Mouse (Mus musculus): ENCODE results near the gene Neu1.
A peak's percentile ranks its signal among the peaks of the same experiment; 100 is the strongest.
"Not testable (repeated sequence)": the region's sequence is repeated elsewhere in the genome, so short reads cannot be mapped to it uniquely, and the experiment has no call there.

The Neu1 gene

DNA sequence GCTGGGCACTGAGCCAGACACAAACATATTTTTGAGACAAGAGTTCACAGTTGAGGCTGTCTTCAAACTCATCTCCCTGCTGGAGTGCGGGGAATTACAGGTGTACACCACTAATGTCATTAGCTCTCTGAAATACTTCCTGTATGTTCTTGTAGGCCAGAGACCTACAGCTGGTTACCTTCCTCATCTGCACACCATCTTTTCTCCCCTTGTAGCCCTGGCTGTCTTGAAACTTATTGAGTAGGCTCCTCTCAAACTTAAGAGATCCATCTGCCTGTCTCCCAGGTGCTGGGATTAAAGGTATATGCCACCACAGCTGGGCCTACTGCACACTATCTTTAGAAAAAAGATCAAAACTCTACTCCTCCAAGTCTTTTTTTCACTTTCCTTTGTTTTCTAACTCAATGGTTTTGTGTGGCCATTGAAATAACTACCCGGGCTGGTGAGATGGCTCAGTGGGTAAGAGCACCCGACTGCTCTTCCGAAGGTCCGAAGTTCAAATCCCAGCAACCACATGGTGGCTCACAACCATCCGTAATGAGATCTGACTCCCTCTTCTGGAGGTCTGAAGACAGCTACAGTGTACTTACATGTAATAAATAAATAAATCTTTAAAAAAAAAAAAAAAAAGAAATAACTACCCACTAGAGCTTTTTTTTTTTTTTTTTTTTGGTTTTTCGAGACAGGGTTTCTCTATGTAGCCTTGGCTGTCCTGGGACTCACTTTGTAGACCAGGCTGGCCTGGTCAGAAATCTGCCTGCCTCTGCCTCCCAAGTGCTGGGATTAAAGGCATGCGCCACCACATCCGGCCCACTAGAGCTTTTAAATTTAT lies 17.9 kb downstream of the Neu1 start:
- not testable (repeated sequence) for DNase-seq

DNA sequence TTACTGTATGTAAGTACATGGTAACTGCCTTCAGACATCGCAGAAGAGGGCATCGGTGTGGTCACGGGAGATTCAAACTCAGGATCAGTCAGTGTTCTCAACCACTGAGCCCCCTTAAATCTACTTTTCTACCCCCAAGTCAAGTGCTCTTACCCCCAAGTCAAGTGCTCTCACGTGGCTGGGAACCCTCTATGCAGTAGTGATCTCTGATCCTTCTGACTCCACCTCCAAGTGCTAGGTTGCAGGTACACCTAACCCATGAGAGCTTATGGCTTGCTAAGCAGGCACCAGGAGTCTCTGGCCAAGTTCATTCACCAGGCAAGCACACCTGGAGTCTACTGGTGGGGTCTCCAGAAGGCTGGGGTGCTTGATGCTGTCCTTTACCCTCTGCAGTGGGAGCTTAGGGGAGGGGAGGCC lies 18.5 kb downstream of the Neu1 start:
- no peak for DNase-seq

DNA sequence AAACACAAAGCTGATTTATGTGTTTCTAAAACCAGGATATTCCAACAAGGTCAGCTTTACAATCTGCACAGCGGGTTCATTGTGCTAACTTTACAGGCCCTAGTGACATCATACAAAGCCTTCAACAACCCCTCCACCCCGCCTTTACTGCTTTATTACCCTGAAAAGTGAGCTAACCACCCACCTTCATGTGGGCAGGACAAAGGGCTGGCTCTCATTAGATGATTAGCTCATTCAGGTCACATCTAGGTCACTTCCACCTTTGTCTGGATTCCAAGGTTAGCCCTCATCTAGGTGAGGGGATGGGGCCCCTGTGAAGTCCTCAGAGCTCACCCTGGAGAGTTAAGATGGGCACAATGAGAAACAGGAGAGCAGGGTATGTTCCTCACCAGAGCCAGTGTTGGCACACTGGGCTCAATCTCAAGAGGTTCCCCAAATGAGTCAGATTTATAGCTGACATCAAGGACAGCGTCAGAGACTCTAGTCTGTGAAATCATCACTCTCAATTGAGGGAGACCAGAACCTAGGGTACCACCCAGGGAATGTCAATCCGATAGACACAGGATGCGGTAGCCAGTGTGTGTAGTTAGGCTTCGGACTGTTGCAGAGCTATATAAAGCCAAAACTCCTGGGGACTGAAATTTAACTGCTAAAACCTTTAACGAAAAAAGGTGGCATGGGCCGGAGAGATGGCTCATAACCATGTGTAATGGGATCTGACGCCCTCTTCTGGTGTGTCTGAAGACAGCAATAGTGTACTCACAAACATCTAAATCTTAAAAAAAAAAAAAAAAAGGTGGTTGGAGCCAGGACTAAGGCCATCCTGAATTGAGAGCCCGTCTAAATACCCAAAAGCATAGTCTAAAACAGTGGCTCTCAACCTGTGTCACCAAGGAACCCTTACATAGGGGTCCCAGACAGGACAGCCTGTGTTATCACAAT lies 19.7 kb downstream of the Neu1 start:
- no peak for DNase-seq

DNA sequence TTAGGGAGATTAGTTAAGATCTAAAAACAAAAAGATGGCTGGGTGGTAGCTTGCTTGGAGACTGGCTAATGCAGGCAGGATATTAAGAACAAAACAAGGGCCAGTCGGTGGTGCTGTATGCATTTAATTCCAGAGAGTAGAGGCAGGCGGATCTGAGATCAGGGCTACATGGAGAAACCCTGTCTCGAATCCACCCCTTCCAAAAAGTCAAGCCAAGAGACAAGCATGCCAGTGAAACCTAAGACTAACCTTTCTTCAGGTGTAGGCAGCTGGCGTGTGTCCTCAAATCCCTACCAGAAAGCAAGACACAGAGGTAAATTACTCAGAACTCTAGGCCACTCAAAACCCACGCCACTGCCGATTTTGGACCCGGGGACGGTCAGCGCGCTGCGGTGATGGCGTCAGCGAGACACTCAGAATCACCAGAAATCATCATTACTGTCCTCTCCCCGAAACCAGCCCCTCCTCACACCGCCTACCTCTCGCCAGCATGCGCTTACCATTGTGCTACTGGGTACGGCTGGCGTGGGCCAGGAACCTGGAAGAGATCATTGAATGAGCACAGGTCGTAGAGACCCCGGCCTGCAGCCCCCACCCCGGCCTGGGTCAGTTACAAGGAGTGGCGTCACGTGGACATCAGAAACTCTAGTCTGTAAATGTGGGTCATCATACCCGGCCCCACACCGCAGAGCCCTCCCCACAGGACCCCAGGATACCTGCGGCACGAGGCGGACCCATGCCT lies 20.8 kb downstream of the Neu1 start:
- peak; percentile 52 for DNase-seq

DNA sequence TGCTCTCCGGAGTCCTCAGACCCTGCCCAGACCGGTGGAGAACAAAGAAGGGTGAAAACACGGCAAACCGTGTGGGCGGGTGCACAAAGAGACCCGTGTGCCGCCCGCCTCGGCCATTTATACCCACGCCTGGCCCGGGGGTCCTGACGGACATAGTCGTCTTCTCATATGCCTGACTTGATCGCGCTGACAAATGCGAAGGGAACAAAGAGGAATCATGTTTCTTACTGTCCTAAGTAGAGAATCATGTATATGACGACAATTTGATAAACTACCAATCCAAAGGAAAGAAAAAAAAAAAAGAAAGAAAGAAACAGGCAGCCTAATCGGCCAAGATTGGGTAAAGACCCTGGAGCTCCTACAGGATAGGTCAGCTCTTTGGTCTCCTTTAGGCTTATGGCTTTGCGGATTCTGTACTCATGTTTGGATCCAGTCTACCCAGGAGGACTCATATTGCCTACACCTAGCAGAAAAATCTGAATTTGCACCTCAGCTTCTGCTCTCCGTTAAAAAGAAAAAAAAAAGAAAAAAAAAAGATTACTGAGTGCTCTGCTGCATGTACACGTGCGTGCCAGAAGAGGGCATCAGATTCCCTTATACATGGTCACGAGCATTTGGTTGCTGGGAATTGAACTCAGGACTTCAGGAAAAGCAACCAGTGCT lies 21.5 kb downstream of the Neu1 start:
- DNase-seq: peak; percentile 63

DNA sequence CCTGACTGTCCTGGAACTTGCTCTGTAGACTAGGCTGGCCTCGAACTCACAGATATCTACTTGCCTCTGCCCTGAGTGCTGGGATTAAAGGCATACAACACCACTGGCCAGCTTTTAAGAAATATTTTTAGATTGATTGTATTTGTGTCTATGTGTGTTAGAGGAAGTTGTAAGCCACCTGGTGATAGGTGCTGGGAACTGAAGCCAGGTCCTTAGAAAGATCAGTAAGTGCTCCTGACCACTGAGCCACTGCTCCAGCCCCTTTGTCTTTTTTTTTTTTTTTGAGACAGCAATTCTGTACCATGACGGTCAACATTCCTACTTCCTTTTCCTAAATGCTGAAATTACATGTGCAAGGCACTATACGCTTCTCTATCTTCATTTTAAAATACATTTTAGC lies 22.2 kb downstream of the Neu1 start:
- no peak for DNase-seq

DNA sequence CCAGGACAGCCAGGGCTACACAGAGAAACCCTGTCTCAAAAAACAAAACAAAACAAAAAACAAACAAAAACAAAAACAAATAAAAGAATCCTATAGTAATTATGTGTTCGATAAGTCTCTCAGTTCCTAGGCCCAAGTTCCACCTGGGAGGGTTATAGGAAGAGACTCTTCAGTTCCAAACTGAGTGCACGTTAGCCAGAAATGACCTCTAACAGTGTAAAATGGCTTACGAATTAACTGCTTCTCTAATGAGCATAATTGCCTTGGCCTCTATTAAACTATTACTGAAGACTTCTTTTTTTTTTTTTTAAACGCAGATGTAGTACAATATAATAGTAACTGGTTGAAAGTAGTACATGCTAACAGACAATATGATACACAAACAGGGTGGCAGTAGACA lies 22.9 kb downstream of the Neu1 start:
- no peak for DNase-seq

DNA sequence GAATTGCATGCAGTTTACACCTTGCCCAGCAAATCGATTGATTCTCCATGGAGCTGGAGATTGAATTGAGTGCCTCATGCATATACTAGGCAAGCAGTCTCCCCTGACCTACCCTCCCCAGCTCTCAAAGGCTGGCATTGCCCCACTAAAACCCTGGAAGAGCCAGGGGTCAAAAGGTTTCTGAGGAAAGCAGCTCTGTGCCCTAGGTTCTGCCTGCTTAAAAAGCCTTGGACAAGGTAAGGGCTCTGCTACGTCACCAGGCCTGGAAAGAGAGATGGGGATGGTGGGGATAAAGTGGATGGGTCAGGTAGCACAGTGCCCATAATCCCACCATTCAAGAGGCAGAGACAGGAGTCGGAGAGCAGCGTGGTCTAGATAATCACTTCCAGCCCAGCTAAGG lies 23.8 kb downstream of the Neu1 start:
- DNase-seq: no peak

DNA sequence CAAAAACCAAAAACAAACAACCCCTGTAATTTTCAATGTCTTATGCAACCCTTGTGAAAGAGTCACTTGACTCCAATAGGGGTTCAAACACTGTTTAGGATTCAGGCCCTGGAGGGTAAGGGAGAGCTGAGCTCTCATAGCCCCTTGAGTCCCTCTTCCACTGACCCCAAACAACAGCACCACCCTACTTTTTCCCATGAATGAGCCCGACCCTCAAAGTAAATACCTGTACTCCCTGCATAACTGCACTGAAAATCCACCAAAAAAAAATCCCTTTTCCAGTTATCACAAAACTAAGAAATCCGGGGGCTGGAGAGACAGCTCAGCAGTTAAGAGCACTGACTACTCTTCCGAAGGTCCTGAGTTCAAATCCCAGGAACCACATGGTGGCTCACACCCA lies 24.8 kb downstream of the Neu1 start:
- DNase-seq: no peak

DNA sequence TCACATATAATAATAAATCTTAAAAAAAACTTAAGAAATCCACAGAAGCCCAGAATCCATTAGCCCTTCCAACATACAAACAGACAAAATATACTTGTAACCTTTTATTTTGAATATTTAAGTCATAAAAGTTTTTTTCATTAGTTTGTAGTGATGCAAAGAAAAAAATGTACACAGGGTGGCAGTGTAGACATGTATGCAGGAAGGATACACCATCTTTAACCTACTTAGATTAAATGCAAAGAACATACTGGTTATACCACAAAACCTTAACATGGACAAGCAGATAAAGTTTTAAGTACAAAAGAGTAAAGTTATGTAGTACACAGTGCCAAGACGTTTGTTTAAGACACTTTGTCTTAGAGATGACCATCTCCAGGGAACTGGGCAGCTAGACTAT lies 25.3 kb downstream of the Neu1 start:
- no peak for DNase-seq

DNA sequence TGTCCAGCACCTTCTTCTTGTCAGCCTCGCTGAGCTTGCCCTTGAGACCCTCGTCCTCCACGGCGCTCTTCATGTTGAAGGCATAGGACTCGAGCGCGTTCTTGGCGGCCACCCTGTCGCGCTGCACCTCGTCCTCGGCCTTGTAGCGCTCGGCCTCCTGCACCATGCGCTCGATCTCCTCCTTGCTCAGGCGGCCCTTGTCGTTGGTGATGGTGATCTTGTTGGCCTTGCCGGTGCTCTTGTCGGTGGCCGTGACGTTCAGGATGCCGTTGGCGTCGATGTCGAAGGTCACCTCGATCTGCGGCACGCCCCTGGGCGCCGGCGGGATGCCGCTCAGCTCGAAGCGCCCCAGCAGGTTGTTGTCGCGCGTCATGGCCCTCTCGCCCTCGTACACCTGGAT lies 26.2 kb downstream of the Neu1 start:
- not testable (repeated sequence) for DNase-seq

DNA sequence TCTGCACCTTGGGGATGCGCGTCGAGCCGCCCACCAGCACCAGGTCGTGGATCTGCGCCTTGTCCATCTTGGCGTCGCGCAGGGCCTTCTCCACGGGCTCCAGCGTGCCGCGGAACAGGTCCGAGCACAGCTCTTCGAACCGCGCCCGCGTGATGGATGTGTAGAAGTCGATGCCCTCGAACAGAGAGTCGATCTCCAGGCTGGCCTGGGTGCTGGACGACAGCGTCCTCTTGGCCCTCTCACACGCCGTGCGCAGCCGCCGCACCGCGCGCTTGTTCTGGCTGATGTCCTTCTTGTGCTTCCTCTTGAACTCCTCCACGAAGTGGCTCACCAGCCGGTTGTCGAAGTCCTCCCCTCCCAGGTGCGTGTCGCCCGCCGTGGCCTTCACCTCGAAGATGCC lies 26.9 kb downstream of the Neu1 start:
- DNase-seq: not testable (repeated sequence)

DNA sequence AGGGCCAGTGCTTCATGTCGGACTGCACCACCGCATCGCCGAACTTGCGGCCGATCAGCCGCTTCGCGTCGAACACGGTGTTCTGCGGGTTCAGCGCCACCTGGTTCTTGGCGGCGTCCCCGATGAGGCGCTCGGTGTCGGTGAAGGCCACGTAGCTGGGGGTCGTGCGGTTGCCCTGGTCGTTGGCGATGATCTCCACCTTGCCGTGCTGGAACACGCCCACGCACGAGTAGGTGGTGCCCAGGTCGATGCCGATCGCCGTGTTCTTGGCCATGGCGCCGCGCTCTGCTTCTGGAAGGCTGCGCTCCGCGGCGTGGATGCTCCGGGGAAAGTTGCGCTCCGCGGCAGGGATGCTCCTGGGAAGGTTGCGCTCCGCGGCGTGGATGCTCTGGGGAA lies 27.7 kb downstream of the Neu1 start:
- DNase-seq: not testable (repeated sequence)

DNA sequence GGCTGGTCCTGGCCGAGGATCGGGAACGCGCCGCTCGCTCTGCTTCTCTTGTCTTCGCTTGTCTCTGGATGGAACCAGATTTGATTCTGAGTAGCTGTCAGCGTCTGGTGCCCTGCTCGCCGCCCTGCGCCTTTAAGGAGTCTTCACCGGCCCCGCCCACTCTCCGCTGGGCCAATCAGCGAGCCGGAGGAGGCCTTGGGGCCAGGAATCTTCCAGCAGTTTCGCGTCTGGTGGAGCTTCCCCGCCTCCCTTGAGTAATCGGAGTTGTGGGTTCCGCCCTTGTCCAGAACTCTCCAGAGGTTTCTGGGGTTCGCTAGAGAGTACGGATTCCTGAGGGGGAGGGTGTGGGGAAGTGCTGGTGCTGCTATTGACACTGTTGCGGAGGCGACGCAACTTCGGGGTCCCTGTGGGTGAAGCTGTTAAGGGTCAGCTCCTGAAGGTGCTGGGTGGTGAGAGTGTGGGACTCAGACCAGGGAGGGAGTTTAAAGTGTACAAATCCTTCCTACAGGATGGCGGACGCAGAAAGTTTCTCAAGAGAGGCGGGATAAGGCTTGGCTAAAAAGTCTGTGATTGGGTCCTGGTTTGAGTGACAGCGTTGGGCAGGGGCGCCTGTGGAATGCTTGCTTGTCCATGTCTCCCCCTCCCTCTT lies 28.2 kb downstream of the Neu1 start, which contains the start of gene Hspa1b:
Gene Hspa1b (minus strand): TSS at position 109 of the 649 bp plus-strand sequence.
- DNase-seq: peak; percentile 83

DNA sequence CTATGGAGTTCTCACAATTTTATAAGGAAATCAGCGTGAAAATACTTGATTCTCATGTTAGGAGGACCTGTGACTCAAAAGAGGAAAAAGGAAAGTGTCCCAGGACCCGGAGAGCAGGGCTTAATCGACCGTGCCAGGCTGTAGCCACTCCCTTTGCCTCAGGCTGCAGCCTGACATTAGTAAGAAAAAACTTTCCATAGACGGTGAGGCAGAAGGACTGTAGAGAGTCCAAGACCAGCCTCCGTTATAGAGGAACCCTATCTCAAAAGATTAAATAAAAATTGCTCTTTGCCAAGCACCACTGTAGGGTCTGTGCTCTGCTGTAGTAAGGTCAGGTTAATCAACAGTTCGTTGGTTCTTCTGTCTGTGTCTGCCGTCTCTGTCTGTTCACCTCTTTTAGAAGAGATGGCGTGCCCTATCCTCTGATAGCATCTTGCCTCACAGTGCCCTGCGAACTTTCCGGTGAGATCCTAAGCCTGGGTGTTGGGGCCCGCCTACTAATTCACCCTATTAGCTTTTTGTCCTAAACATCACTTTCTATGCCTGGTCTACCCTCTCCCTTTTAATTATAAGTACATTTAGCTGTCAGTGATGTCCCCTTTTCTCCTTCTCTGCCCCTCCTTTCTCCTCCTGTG lies 28.9 kb downstream of the Neu1 start:
- DNase-seq: no peak

DNA sequence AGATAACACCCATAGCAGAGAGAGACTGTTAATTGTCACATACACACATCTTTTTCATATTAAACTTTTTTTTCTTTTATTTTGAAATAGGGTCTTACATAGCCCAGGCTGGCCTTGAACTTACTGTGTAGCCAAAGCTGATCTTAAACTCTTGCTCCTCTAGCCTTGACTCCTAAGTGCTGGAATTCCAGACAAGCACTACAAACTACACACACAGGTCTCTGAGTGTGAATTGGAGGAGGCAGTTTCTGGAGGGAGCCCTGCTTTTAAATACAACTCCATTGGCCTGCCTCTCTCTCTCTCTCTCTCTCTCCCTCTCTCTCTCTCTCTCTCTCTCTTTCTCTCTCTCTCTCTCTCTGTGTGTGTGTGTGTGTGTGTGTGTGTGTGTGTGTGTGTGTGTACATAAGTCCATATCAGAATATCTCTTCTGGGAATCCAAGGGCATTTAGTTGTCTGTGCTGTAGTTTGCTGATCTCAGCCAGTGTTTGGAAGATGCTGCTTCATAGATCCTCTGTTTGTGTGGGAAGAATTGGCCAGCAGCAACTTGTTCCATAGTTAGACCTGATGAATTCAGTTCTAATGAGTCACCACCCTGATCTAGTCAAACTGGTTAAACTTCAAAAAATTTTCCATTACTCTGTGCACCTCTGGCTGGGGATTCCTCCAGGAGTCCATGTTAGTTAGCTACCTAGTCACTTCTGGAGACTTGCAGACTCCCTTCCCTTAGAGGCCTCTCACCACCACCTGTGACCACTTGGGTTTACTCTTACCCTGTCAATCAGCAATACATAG lies 29.8 kb downstream of the Neu1 start:
- DNase-seq: peak; percentile 39

DNA sequence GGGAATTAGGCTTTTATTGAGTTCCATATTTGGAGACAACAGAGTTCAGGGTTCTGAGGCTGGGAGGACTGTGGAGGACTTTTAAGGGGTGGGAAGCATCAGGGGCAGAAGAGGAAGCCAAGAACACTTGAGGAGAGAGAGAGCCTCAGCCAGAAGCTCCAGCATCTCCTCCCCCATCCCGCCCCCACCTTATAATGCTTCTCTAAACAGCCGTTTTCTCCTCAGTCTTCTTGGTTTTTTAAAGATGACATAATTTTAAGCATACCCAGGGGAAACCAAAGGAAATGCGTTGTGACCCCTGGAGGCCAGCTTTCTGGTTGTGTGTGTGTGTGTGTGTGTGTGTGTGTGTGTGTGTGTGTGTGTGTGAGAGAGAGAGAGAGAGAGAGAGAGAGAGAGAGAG lies 31.1 kb downstream of the Neu1 start:
- no peak for DNase-seq

DNA sequence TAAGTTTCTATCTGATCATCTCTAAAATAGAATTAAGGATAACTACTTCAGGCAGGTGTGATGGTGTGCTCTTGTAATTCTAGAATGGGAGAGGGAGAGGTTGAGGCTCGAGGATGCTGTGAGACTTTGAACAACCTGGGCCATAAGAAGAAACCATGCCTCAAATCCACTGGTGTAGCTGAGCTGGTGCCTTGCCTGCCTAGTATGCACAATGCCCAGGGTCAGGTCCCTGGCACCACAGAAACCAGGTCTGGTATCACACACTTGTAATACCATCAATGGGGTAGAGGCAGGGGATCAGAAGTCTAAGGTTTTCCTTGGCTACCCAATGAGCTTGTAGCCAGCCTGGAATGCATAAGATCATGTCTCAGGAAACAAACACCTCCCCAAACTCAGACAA lies 31.8 kb downstream of the Neu1 start:
- no peak for DNase-seq

DNA sequence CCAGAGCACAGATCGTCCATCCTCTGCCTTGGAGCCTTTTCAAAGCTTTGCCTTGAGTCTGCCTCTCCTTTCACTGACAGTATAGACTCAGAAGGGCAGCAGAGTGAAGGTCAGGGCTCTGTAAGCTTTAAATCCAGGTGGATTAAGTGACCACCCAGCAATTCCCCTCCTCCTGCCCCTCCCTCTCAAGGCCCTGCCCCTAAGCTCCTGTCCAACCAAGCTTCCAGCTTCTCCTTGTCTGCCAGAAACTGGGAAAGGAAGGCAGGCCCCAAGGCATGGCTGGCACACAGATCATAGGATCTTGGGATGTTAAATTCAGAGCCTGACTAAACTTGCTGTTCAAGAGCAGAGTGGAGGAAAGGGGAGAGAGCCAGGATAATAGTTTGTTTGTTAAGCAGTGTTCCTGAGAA lies 33.6 kb downstream of the Neu1 start:
- no peak for DNase-seq

DNA sequence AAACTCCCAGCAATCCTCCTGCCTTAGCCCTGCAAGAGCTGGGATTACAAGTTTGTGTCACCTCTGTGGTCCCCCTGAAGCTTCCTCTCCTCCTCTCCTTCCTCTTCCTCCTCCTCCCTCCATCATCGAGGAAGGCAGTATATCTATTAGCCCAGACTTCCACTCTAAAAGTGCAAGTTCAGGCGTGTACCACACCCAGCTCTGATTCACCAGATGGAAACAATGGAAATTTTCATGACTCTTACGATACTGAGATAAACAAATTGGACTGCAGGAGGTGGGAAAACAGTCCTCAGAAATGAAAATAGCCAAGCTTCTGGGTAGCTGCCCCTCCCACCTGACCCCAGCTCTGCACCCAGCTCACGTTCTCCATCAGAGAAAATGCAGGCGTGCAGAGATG lies 34.6 kb downstream of the Neu1 start:
- DNase-seq: no peak

DNA sequence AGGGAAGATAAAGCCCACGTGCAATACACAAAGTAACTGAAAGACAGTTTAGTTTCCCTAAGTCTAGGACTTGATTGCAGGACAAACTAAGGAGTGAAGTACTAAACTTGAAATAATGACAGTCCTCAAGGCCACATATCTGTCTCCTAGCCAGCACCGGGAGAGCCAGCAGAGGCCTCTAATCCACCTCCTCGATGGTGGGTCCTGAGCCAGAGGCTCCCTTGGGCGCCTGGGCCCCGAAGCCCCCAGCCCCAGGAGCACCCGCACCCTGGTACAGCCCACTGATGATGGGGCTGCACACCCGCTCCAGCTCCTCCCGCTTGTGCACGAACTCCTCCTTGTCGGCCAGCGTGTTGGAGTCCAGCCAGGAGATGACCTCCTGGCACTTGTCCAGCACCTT lies 38.8 kb downstream of the Neu1 start, which contains the start of gene Gm20481:
Gene Gm20481 (plus strand): TSS at position 91 of the 400 bp plus-strand sequence.
- DNase-seq: not testable (repeated sequence)
